Mouse (Mus musculus): ENCODE measurements at regions not wholly inside any gene's neighbourhood (a gene's known extent, or its start where the extent isn't known, plus 50 kb on each side); places are given as distances from the start of the nearest gene placed in this dataset.
"Not testable (repeated sequence)": the region's sequence is repeated elsewhere in the genome, so short reads cannot be mapped to it uniquely, and the experiment has no call there.

DNA sequence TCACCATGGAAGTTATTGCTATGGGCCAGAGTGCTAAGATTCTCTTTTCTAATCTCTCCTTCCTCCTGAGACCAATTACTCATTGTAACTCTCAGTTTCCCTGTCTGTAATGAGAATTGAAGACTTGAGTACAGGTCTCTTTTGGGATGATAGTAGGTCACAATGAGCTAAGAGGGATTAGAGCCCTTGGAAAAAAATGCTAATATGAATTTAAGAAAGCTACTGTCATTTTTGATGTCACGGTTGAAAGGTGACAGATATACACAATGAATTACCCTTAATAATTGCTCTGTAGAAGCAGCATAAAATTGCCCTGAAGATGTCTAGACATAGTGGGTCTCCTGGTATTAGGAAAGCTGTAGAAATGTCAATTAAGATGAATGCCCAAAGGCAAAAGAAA, 178.2 kb downstream of the Kcna4 start:
- no peak for DNase-seq (ENCODE audit: low spot score)

GRCm38 (mm10) chr2:107503646-107504379, 213.4 kb downstream of the Kcna4 start:
- DNase-seq (ENCODE audit: low spot score) = no peak

- DNase-seq (ENCODE audit: low spot score) = no peak
Observed at GRCm38 (mm10) chr2:107507426-107508167, 217.2 kb downstream of the Kcna4 start.

GRCm38 (mm10) chr2:107515486-107515885, 225.0 kb downstream of the Kcna4 start:
- DNase-seq (ENCODE audit: low spot score) = not testable (repeated sequence)

- peak; percentile 19 for DNase-seq (ENCODE audit: low spot score)
Observed at GRCm38 (mm10) chr2:107518107-107518506, 227.7 kb downstream of the Kcna4 start.

GRCm38 (mm10) chr2:107518759-107519158, 228.3 kb downstream of the Kcna4 start:
- no peak for DNase-seq (ENCODE audit: low spot score)

DNA sequence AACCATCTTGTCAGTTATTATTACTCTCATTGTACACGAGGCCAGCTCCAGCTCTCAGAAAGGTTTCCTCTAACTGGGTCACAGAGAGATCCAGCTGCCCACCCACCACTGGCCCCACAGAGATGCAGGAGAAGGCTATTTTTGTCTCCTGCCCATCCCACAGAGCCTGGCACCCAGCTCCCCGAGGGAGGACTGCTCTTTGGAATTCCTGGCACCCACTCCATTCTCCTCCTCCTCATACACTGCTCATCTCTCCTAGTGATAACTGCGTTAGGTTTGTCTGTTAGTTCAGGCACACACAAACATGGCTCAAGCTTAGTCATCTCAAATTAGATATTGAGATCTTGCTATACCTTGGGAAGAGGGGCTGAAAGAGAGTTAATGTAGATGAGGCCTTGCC, 228.9 kb downstream of the Kcna4 start:
- DNase-seq (ENCODE audit: low spot score) = peak; percentile 34

- DNase-seq (ENCODE audit: low spot score) = peak; percentile 11
Observed at GRCm38 (mm10) chr2:107519761-107520160, 229.3 kb downstream of the Kcna4 start.

- no peak for DNase-seq (ENCODE audit: low spot score)
Observed at GRCm38 (mm10) chr2:107543161-107543560, 252.7 kb downstream of the Kcna4 start.

DNA sequence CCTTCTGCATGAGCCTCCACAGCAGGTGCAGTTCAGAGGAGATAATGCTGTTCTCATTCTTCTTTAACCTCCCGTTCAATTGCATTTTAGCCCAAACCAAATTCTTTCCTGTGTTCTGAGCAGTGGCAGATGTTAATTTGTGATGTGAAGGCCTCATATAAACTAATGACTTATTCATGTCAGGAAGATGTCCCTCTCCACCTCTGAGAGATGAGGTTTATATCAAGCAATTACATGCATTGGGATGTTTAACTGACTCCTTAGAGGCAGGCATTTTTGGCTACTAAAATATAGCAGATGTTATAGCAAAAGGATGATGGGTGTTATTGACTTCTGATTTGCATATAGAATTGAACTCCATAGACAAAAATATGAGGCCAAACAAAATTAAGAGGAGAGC, 262.1 kb downstream of the Kcna4 start:
- no peak for DNase-seq (ENCODE audit: low spot score)

- no peak for DNase-seq (ENCODE audit: low spot score)
Observed at GRCm38 (mm10) chr2:107556239-107556638, 265.8 kb downstream of the Kcna4 start.

GRCm38 (mm10) chr2:107569618-107570017, 279.2 kb downstream of the Kcna4 start:
- no peak for DNase-seq (ENCODE audit: low spot score)

GRCm38 (mm10) chr2:107609872-107610559, 319.6 kb downstream of the Kcna4 start:
- DNase-seq (ENCODE audit: low spot score) = no peak

GRCm38 (mm10) chr2:107611811-107612210, 321.4 kb downstream of the Kcna4 start:
- DNase-seq (ENCODE audit: low spot score) = no peak

GRCm38 (mm10) chr2:107612221-107612620, 321.8 kb downstream of the Kcna4 start:
- DNase-seq (ENCODE audit: low spot score) = no peak

DNA sequence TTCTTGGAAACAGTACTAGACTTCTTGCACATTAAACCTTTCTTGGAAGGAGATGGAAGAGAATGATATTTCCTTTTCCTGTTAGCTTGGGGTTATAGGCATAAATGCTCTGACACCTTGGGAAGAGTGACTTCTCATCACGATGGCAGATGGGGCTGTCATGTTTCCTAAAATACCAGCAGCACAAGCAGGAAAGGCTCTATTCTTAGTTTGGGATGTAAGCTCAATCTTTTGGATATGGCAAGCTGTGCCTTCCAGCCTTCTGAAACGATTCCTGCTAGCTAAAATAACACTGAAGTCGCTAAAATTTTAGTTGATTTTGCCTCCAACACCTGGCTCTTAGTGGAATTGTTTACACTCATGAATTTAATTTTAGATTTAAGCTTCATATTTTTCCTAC, 324.3 kb downstream of the Kcna4 start:
- no peak for DNase-seq (ENCODE audit: low spot score)

DNA sequence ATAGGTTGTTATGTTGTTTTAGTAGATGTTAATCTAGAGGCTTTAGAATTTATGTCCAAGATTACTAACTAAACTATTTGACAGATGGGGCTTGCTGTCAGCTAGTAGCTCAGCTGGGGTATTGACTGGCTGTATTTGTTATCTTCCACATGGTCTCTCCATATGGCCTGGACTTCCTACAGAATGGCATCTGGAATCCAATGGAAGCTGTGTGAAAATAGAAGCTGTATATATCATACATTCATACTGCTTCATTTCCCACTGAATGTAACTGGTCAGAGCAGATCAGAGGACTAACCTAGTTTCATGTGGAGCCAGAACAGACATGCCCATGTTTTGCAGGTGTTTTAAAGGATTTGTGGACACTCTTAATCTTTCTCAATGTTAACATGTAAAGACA, 337.0 kb downstream of the Kcna4 start:
- no peak for DNase-seq (ENCODE audit: low spot score)

- DNase-seq (ENCODE audit: low spot score) = no peak
Observed at GRCm38 (mm10) chr2:107659176-107659575, 368.7 kb downstream of the Kcna4 start.

All from ovary, postnatal 36 days (tissue).